ENCODE assay signal across 8 mouse cellular contexts in genomic region chr7:4658912-4659551, GRCm38 (mm10). TPM values are rescaled to one million over a fixed set of nuclear protein-coding genes. Genes with fewer than 3 reads are reported as not detected.
DNase-seq lines count a peak whose midpoint lies in the region; ATAC-seq and TF ChIP-seq lines count a peak whose summit lies in the region.

Gene Ppp6r1, minus strand, starts transcription at chr7:4659019.

- peak; percentile 67 for TF ChIP-seq CTCF in heart, adult 2 months (IDR thresholded peaks at IDR 0.05)

- H3K36me3 ChIP-seq in embryonic facial prominence, embryonic 14.5 days (ENCODE audit: control insufficient read depth, insufficient read depth, low read length): peaks cover 15% of the 10 kb centered on the region; the same call in 1 of the 2 replicates
- H3K36me3 ChIP-seq in heart, adult 2 months (ENCODE audit: control insufficient read depth, insufficient read depth, low read length): peaks cover 22% of the 10 kb centered on the region
- peaks cover 20% of the 10 kb centered on the region for H3K36me3 ChIP-seq in limb, embryonic 13.5 days
- H3K36me3 ChIP-seq in midbrain, embryonic 16.5 days (ENCODE audit: control insufficient read depth, insufficient read depth, low read length): peaks cover 9% of the 10 kb centered on the region

- peak within 1 kb of the TSS; percentile 81 for H3K4me3 ChIP-seq in embryonic facial prominence, embryonic 14.5 days (ENCODE audit: low read depth, low read length)
- H3K4me3 ChIP-seq in heart, adult 2 months: peak within 1 kb of the TSS; percentile 91
- peak within 1 kb of the TSS; percentile 87 for H3K4me3 ChIP-seq in limb, embryonic 13.5 days
- H3K4me3 ChIP-seq in midbrain, embryonic 16.5 days (ENCODE audit: low read depth, low read length): peak within 1 kb of the TSS; percentile 81

- peak; percentile 93 for DNase-seq in 3T3-L1 (ENCODE audit: low read depth, low spot score)
- peak; percentile 88 to 94 for DNase-seq in adrenal gland, postnatal 4 days (ENCODE audit: low spot score in 2 of 2)
- peak; percentile 99 for DNase-seq in embryonic facial prominence, embryonic 14.5 days (ENCODE audit: low spot score)
- peak; percentile 96 to 99 for DNase-seq in heart, adult 2 months
- DNase-seq in kidney, adult 8-10 months: peak; percentile 98
- DNase-seq in spleen, postnatal 10 days (ENCODE audit: low spot score in 2 of 2): peak; percentile 93 to 97

- H3K27me3 ChIP-seq in embryonic facial prominence, embryonic 14.5 days (replicated peaks; ENCODE audit: control insufficient read depth, insufficient read depth, low read length): no peaks in the 10 kb centered on the region
- H3K27me3 ChIP-seq in heart, adult 2 months (ENCODE audit: control insufficient read depth, insufficient read depth, low read length): no peaks in the 10 kb centered on the region
- H3K27me3 ChIP-seq in limb, embryonic 13.5 days: no peaks in the 10 kb centered on the region
- no peaks in the 10 kb centered on the region for H3K27me3 ChIP-seq in midbrain, embryonic 16.5 days (ENCODE audit: control insufficient read depth, insufficient read depth, low read depth, low read length)

- TF ChIP-seq EP300 in heart, adult 2 months (IDR thresholded peaks at IDR 0.05; ENCODE audit: insufficient read depth, low read depth, low read length): peak; percentile 54; the same call in 1 of the 2 replicates

- peak within 1 kb of the TSS; percentile 92 for H3K9ac ChIP-seq in embryonic facial prominence, embryonic 14.5 days (ENCODE audit: low read depth, low read length)
- peak within 1 kb of the TSS; percentile 82 for H3K9ac ChIP-seq in heart, adult 2 months (ENCODE audit: low read depth, low read length)
- H3K9ac ChIP-seq in limb, embryonic 13.5 days: peak within 1 kb of the TSS; percentile 97
- H3K9ac ChIP-seq in midbrain, embryonic 16.5 days (ENCODE audit: low read depth, low read length): peak within 1 kb of the TSS; percentile 82

- H3K4me2 ChIP-seq in embryonic facial prominence, embryonic 14.5 days (ENCODE audit: low read depth, low read length): peak within 1 kb of the TSS; percentile 81
- peak within 1 kb of the TSS; percentile 98 for H3K4me2 ChIP-seq in limb, embryonic 13.5 days (replicated peaks)
- peak within 1 kb of the TSS; percentile 89 for H3K4me2 ChIP-seq in midbrain, embryonic 16.5 days (ENCODE audit: low read length)

- whole genome bisulfite sequencing in embryonic facial prominence, embryonic 14.5 days: 0% methylated on average over 42 of the region's 54 CpGs
- WGBS in heart, adult 2 months: under 1% methylated on average over 54 of the region's 54 CpGs
- WGBS in limb, embryonic 13.5 days: under 1% methylated on average over 54 of the region's 54 CpGs
- WGBS in midbrain, embryonic 16.5 days: under 1% methylated on average over 54 of the region's 54 CpGs

- peaks cover 21% of the 10 kb centered on the region for H3K4me1 ChIP-seq in embryonic facial prominence, embryonic 14.5 days (ENCODE audit: control insufficient read depth, insufficient read depth, low read length)
- H3K4me1 ChIP-seq in heart, adult 2 months (ENCODE audit: control insufficient read depth, insufficient read depth, low read length): peaks cover 16% of the 10 kb centered on the region
- H3K4me1 ChIP-seq in limb, embryonic 13.5 days: peaks cover 45% of the 10 kb centered on the region
- H3K4me1 ChIP-seq in midbrain, embryonic 16.5 days (ENCODE audit: control insufficient read depth, insufficient read depth, low read length): peaks cover 37% of the 10 kb centered on the region

- H3K79me2 ChIP-seq in heart, adult 2 months (replicated peaks; ENCODE audit: control insufficient read depth, insufficient read depth, low read length): peaks cover 4% of the 10 kb centered on the region

- ATAC-seq in embryonic facial prominence, embryonic 14.5 days (ENCODE audit: low read depth): peak; percentile 98
- peak; percentile 98 for ATAC-seq in limb, embryonic 13.5 days (ENCODE audit: low FRiP score, low read depth)
- ATAC-seq in midbrain, embryonic 16.5 days: peak; percentile 98

- intact Hi-C loops in heart, adult 2 months (cut with DNase I): loop anchor here (1.0 to 10.0 kb wide), 6 partner anchors 26 to 1486 kb away; partner anchors contain the start of genes Fiz1, Gm44973, Hspbp1 and Rpl28

- H3K27ac ChIP-seq in embryonic facial prominence, embryonic 14.5 days (replicated peaks; ENCODE audit: low read depth, low read length): peak within 1 kb of the TSS; percentile 98
- peak within 1 kb of the TSS; percentile 98 for H3K27ac ChIP-seq in heart, adult 2 months
- peak within 1 kb of the TSS; percentile 96 for H3K27ac ChIP-seq in limb, embryonic 13.5 days
- peak within 1 kb of the TSS; percentile 94 for H3K27ac ChIP-seq in midbrain, embryonic 16.5 days (ENCODE audit: low read length)

- no peaks in the 10 kb centered on the region for H3K9me3 ChIP-seq in embryonic facial prominence, embryonic 14.5 days (ENCODE audit: control insufficient read depth, low read length)
- no peaks in the 10 kb centered on the region for H3K9me3 ChIP-seq in limb, embryonic 13.5 days
- H3K9me3 ChIP-seq in midbrain, embryonic 16.5 days (replicated peaks; ENCODE audit: control insufficient read depth, low read length, poor library complexity, severe bottlenecking): no peaks in the 10 kb centered on the region

- TF ChIP-seq POLR2A in heart, adult 2 months (IDR thresholded peaks at IDR 0.05; ENCODE audit: insufficient read depth, low read depth, low read length): peak; percentile 91

RNA-seq across cellular contexts. Expression of gene Ppp6r1, which starts in this region (rescaled TPM):
- total RNA-seq in adrenal gland, postnatal 4 days (2021): 100 to 1,000 TPM in 1 of 2 experiments, 10 to 100 TPM in 1; 98.4 to 103 TPM
- polyA plus RNA-seq in embryonic facial prominence, embryonic 14.5 days (2014; fragmentation: Nextera tagmentation; extraction: Ambion mirVana): 7.1 and 7.7 TPM in 2 replicates
- total RNA-seq in heart, adult 2 months (2021): 10 to 100 TPM; 67.6 to 71.9 TPM
- polyA plus RNA-seq in heart, adult 2 months (2012; rRNA removed): 67.1 and 89.9 TPM in 2 replicates
- 9.0 and 9.9 TPM in 2 replicates for polyA plus RNA-seq in limb, embryonic 13.5 days (2015; fragmentation: Nextera tagmentation; extraction: Ambion mirVana)
- polyA plus RNA-seq in midbrain, embryonic 16.5 days (2015; fragmentation: Nextera tagmentation; extraction: Ambion mirVana): 5.6 and 6.8 TPM in 2 replicates

Comparison
In these comparisons a context has a peak if more than half of its experiments do, and no peak if none do; other contexts are left out.
1. Peak in every context shown above with its lines: DNase-seq, ATAC-seq, H3K4me3 ChIP-seq and H3K27ac ChIP-seq.